Mouse (Mus musculus) granulocyte monocyte progenitor cell, adult 5-6 weeks (primary cell): Measurements from ENCODE around the gene Hdgfl2. TPM values are rescaled to one million over a fixed set of nuclear protein-coding genes. Genes with fewer than 3 reads are reported as not detected.

Source experiments
- ATAC-seq: replicated peaks from 2 replicates; pipeline ENCODE4 v1.8.0; 2016; ENCODE audit warnings: mild to moderate bottlenecking, moderate TSS enrichment, inconsistent platforms; ENCODE audit not compliant: poor library complexity, severe bottlenecking
- total RNA-seq, 2 experiments: library from RNA; stranded (forward) in 1 of 2; stranded (reverse) in 1 of 2; fragments of 200-712, 200-1000 nt in 1 of 2; fragments of >200 nt in 1 of 2; fragmentation: Nextera tagmentation in 1 of 2; gene quantifications; 2 replicates each; pipeline ENCODE4 v1.2.3; 2014 to 2017

Hdgfl2 gene
- total RNA-seq, 2 experiments from 2014 or later: 65.1 to 70.7 TPM

GRCm38 (mm10) chr17:56148790-56149618 lies 69.6 kb downstream of the Hdgfl2 start:
- ATAC-seq: peak; percentile 25

GRCm38 (mm10) chr17:56149897-56150296 lies 70.5 kb downstream of the Hdgfl2 start:
- ATAC-seq: no peak

Other genes starting within 250 kb of the Hdgfl2 start
- gene Zfp119a, start 200.7 kb upstream of the Hdgfl2 start, total RNA-seq (2014; fragmentation: Nextera tagmentation): 11.4 and 11.6 TPM in 2 replicates
- 3.5 and 5.8 TPM in 2 replicates for gene Zfp119a, start 200.7 kb upstream of the Hdgfl2 start, total RNA-seq (2017)
- gene Zfp959, start 187.5 kb upstream of the Hdgfl2 start, total RNA-seq (2014; fragmentation: Nextera tagmentation): 11.0 and 15.7 TPM in 2 replicates
- 13.2 and 15.8 TPM in 2 replicates for gene Zfp959, start 187.5 kb upstream of the Hdgfl2 start, total RNA-seq (2017)
- 2.1 and 5.4 TPM in 2 replicates for gene Zfp119b, start 130.1 kb upstream of the Hdgfl2 start, total RNA-seq (2014; fragmentation: Nextera tagmentation)
- gene Zfp119b, start 130.1 kb upstream of the Hdgfl2 start, total RNA-seq (2017): 4.8 and 6.8 TPM in 2 replicates
- gene Ebi3, start 127.0 kb upstream of the Hdgfl2 start, total RNA-seq (2014; fragmentation: Nextera tagmentation): 16.8 and 36.8 TPM in 2 replicates
- 10.9 and 12.6 TPM in 2 replicates for gene Ebi3, start 127.0 kb upstream of the Hdgfl2 start, total RNA-seq (2017)
- gene Yju2, start 120.5 kb upstream of the Hdgfl2 start, total RNA-seq (2014; fragmentation: Nextera tagmentation): 15.1 and 15.4 TPM in 2 replicates
- 17.2 and 30.9 TPM in 2 replicates for gene Yju2, start 120.5 kb upstream of the Hdgfl2 start, total RNA-seq (2017)
- 1.6 TPM in 1 of 2 replicates, not detected in the other for gene Shd, start 109.2 kb upstream of the Hdgfl2 start, total RNA-seq (2014; fragmentation: Nextera tagmentation)
- gene Shd, start 109.2 kb upstream of the Hdgfl2 start, total RNA-seq (2017): not detected in 2 replicates
- not detected in 2 replicates for gene Fsd1, start 93.1 kb upstream of the Hdgfl2 start, total RNA-seq (2014; fragmentation: Nextera tagmentation)
- gene Fsd1, start 93.1 kb upstream of the Hdgfl2 start, total RNA-seq (2017): not detected in 2 replicates
- not detected in 2 replicates for gene Stap2, start 74.0 kb upstream of the Hdgfl2 start, total RNA-seq (2014; fragmentation: Nextera tagmentation)
- 0.36 TPM in 1 of 2 replicates, not detected in the other for gene Stap2, start 74.0 kb upstream of the Hdgfl2 start, total RNA-seq (2017)
- 22.0 and 30.8 TPM in 2 replicates for gene Mpnd, start 73.9 kb upstream of the Hdgfl2 start, total RNA-seq (2014; fragmentation: Nextera tagmentation)
- 45.8 and 62.2 TPM in 2 replicates for gene Mpnd, start 73.9 kb upstream of the Hdgfl2 start, total RNA-seq (2017)
- gene Sh3gl1, start 43.0 kb upstream of the Hdgfl2 start, total RNA-seq (2014; fragmentation: Nextera tagmentation): 23.8 and 29.4 TPM in 2 replicates
- 23.0 and 25.3 TPM in 2 replicates for gene Sh3gl1, start 43.0 kb upstream of the Hdgfl2 start, total RNA-seq (2017)
- gene Chaf1a, start 39.2 kb upstream of the Hdgfl2 start, total RNA-seq (2014; fragmentation: Nextera tagmentation): 36.0 and 39.4 TPM in 2 replicates
- gene Chaf1a, start 39.2 kb upstream of the Hdgfl2 start, total RNA-seq (2017): 32.1 and 36.0 TPM in 2 replicates
- 15.2 and 21.3 TPM in 2 replicates for gene Ubxn6, start 4.6 kb upstream of the Hdgfl2 start, total RNA-seq (2014; fragmentation: Nextera tagmentation)
- 26.1 and 26.7 TPM in 2 replicates for gene Ubxn6, start 4.6 kb upstream of the Hdgfl2 start, total RNA-seq (2017)
- not detected in 2 replicates for gene Plin4, start 30.2 kb downstream of the Hdgfl2 start, total RNA-seq (2014; fragmentation: Nextera tagmentation)
- gene Plin4, start 30.2 kb downstream of the Hdgfl2 start, total RNA-seq (2017): not detected in 2 replicates
- not detected in 2 replicates for gene Plin5, start 38.0 kb downstream of the Hdgfl2 start, total RNA-seq (2014; fragmentation: Nextera tagmentation)
- gene Plin5, start 38.0 kb downstream of the Hdgfl2 start, total RNA-seq (2017): 0.09 TPM in 1 of 2 replicates, not detected in the other
- gene Lrg1, start 42.4 kb downstream of the Hdgfl2 start, total RNA-seq (2014; fragmentation: Nextera tagmentation): 0.45 and 0.96 TPM in 2 replicates
- 0.69 and 2.6 TPM in 2 replicates for gene Lrg1, start 42.4 kb downstream of the Hdgfl2 start, total RNA-seq (2017)
- gene Sema6b, start 60.7 kb downstream of the Hdgfl2 start, total RNA-seq (2014; fragmentation: Nextera tagmentation): 4.3 and 5.1 TPM in 2 replicates
- gene Sema6b, start 60.7 kb downstream of the Hdgfl2 start, total RNA-seq (2017): 6.0 and 7.7 TPM in 2 replicates
- gene Tnfaip8l1, start 82.8 kb downstream of the Hdgfl2 start, total RNA-seq (2014; fragmentation: Nextera tagmentation): 1.0 and 1.1 TPM in 2 replicates
- gene Tnfaip8l1, start 82.8 kb downstream of the Hdgfl2 start, total RNA-seq (2017): 2.0 and 2.7 TPM in 2 replicates
- 62.2 and 62.6 TPM in 2 replicates for gene Mydgf, start 104.3 kb downstream of the Hdgfl2 start, total RNA-seq (2014; fragmentation: Nextera tagmentation)
- gene Mydgf, start 104.3 kb downstream of the Hdgfl2 start, total RNA-seq (2017): 51.1 and 54.4 TPM in 2 replicates
- gene Dpp9, start 139.3 kb downstream of the Hdgfl2 start, total RNA-seq (2014; fragmentation: Nextera tagmentation): 39.7 and 46.0 TPM in 2 replicates
- 14.0 and 19.6 TPM in 2 replicates for gene Dpp9, start 139.3 kb downstream of the Hdgfl2 start, total RNA-seq (2017)
- 16.8 and 17.3 TPM in 2 replicates for gene Fem1a, start 177.2 kb downstream of the Hdgfl2 start, total RNA-seq (2014; fragmentation: Nextera tagmentation)
- 25.6 and 26.5 TPM in 2 replicates for gene Fem1a, start 177.2 kb downstream of the Hdgfl2 start, total RNA-seq (2017)
- 8.2 and 14.5 TPM in 2 replicates for gene Ticam1, start 197.2 kb downstream of the Hdgfl2 start, total RNA-seq (2014; fragmentation: Nextera tagmentation)
- 2.7 and 6.1 TPM in 2 replicates for gene Ticam1, start 197.2 kb downstream of the Hdgfl2 start, total RNA-seq (2017)
- 17.0 and 19.3 TPM in 2 replicates for gene Plin3, start 213.2 kb downstream of the Hdgfl2 start, total RNA-seq (2014; fragmentation: Nextera tagmentation)
- gene Plin3, start 213.2 kb downstream of the Hdgfl2 start, total RNA-seq (2017): 29.0 and 29.2 TPM in 2 replicates
- gene Arrdc5, start 220.7 kb downstream of the Hdgfl2 start, total RNA-seq (2014; fragmentation: Nextera tagmentation): not detected in 2 replicates
- not detected in 2 replicates for gene Arrdc5, start 220.7 kb downstream of the Hdgfl2 start, total RNA-seq (2017)
- 149 and 159 TPM in 2 replicates for gene Uhrf1, start 223.7 kb downstream of the Hdgfl2 start, total RNA-seq (2014; fragmentation: Nextera tagmentation)
- 168 and 171 TPM in 2 replicates for gene Uhrf1, start 223.7 kb downstream of the Hdgfl2 start, total RNA-seq (2017)
- gene Kdm4b, start 246.4 kb downstream of the Hdgfl2 start, total RNA-seq (2014; fragmentation: Nextera tagmentation): 7.7 and 13.3 TPM in 2 replicates
- 5.7 and 8.9 TPM in 2 replicates for gene Kdm4b, start 246.4 kb downstream of the Hdgfl2 start, total RNA-seq (2017)